Mouse (Mus musculus) ES-E14 (cell line): ENCODE measurements around the gene Olfr904.

Experiments
- CHD2 ChIP-seq: IDR thresholded peaks from 2 replicates; pipeline ENCODE4 v1.6.1; 2014; ENCODE audit warnings: mild to moderate bottlenecking, low read depth, low read length, inconsistent platforms
- HCFC1 ChIP-seq: IDR thresholded peaks from 2 replicates; pipeline ENCODE4 v1.6.1; 2012; ENCODE audit warnings: low read length, inconsistent platforms, borderline replicate concordance; ENCODE audit not compliant: insufficient read depth
- MAFK ChIP-seq: IDR thresholded peaks from 2 replicates; pipeline ENCODE4 v1.6.1; 2014; ENCODE audit warnings: mild to moderate bottlenecking, low read depth, low read length, inconsistent platforms; ENCODE audit not compliant: insufficient read depth
- ZC3H11A ChIP-seq: IDR thresholded peaks from 2 replicates; pipeline ENCODE4 v1.6.1; 2012; ENCODE audit warnings: low read depth, mild to moderate bottlenecking, inconsistent platforms, low read length, borderline replicate concordance
- ZNF384 ChIP-seq: IDR thresholded peaks from 2 replicates; pipeline ENCODE4 v1.6.1; 2012; ENCODE audit warnings: low read depth, low read length, inconsistent platforms

- TF ChIP-seq ZNF384 (no peak), HCFC1 (no peak), ZC3H11A (no peak), MAFK (no peak), CHD2 (no peak)
Measured at GRCm38 (mm10) chr9:38470807-38471206, 7.9 kb downstream of the Olfr904 start, which contains the start of gene Olfr905.
